Mouse (Mus musculus) T-cell, adult 2 months (primary cell): ENCODE results near the gene Cd1d1.
A peak's percentile ranks its signal among the peaks of the same experiment; 100 is the strongest.
"Not testable (repeated sequence)": the region's sequence is repeated elsewhere in the genome, so short reads cannot be mapped to it uniquely, and the experiment has no call there.

ENCODE experiments used
- DNase-seq: peaks from one replicate; pipeline ENCODE4 v3.0.0; 2022; ENCODE audit warnings: low spot score

Gene Cd1d1

GRCm38 (mm10) chr3:86999415-86999740, at the start of gene Cd1d1:
TSS of gene Cd1d1 (minus strand) at chr3:86999441.
- DNase-seq, result no peak

- DNase-seq, result no peak
Measured at GRCm38 (mm10) chr3:87047801-87048200, 48.6 kb upstream of the Cd1d1 start.

DNA sequence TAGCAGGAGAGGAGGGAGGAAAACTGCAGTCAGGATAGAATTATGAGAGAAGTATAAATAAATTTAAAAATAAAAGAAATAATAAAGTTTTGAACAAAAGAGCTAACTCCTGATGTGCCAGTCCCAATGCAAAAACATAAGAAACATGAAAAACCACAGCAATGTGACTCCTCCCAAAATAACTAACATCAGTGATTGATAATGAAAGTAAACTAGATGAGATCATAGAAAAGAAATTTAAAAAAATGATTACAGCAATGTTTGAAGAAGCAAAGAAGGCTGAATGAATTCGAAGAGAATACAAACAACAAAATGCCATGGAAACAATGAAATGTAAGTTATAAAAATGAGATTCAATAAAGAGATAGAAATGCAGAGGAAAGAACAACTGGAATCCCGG, 42.5 kb upstream of the Cd1d1 start:
- DNase-seq, result no peak

DNA sequence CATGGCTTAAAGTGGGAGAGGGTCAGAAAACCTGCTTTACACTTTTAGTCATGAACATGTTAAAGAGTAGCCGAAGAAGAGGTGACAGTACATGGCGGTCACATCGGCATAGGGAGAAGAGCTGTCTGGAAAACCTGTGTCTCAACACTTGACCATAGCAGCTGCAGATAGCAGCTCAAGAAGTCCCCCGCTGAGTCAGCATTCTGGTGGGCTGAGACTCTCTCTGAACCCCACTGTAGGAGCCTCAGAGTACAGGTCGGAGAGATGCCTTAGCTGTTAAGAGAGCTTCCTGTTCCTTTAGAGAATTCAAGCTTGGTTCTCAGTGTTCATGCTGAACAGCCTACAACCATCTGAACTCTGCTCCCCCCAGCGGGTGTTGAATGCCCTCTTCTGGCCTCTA, 39.3 kb upstream of the Cd1d1 start:
- DNase-seq, result no peak

GRCm38 (mm10) chr3:87034061-87034460, 34.8 kb upstream of the Cd1d1 start:
- DNase-seq, result no peak

DNA sequence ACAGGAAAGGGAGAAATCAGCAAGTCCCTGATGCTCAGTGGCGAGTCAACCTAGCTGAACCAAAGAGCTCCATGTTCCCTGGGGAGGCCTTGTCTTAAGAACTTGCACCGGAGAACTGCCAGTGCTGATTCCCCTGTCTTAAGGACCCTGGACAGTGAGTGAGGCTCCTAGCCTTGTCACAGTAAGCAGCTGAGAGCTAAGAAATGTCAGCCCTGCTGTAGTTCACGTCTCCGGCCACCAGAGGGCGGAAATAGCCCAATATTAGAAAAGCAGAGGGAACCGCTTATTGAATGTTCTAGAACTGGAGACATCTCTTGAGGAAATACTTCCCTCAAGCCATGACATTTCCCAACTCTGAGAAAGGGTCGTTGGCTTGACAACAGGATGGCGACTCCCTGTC, 34.1 kb upstream of the Cd1d1 start:
- DNase-seq, result peak; percentile 41

- DNase-seq, result peak; percentile 27
Measured at GRCm38 (mm10) chr3:87030855-87031254, 31.6 kb upstream of the Cd1d1 start.

GRCm38 (mm10) chr3:87017707-87018106, 18.5 kb upstream of the Cd1d1 start:
- no peak for DNase-seq

- no peak for DNase-seq
Measured at GRCm38 (mm10) chr3:87017001-87017400, 17.8 kb upstream of the Cd1d1 start.

GRCm38 (mm10) chr3:87015931-87016330, 16.7 kb upstream of the Cd1d1 start:
- DNase-seq, result no peak

DNA sequence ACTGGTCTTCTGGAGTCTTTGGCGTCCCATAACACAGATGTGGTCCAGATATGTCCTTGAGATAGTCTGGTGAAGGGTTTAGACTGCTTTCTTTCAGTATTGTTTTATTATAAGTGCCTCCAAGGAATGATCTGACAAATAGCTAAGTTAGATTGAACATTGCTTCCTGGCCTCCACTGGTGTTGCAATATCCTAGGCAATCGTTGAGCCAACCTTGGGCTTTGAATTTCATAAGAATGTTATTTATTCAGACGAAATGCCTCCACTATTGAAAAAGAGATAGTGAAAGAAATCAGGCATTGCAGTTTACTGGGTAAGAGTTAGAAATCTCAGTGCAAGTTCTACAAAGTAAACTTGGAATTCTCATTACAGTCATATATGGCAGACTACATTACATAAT, 13.2 kb upstream of the Cd1d1 start:
- not testable (repeated sequence) for DNase-seq

DNA sequence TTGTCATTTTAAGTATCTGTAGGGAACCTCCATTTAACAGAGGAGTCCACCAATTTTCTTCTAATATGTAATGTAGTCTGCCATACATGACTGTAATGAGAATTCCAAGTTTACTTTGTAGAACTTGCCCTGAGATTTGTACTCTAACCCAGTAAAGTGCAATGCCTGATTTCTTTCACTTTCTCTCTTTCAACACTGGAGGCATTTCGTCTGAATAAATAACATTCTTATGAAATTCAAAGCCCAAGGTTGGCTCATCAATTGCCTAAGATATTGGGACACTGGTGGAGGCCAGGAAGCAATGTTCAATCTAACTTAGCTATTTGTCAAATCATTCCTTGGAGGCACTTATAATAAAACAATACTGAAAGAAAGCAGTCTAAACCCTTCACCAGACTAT, 9.0 kb upstream of the Cd1d1 start:
- DNase-seq, result not testable (repeated sequence)

GRCm38 (mm10) chr3:87000676-87001075, 1.4 kb upstream of the Cd1d1 start:
- no peak for DNase-seq

DNA sequence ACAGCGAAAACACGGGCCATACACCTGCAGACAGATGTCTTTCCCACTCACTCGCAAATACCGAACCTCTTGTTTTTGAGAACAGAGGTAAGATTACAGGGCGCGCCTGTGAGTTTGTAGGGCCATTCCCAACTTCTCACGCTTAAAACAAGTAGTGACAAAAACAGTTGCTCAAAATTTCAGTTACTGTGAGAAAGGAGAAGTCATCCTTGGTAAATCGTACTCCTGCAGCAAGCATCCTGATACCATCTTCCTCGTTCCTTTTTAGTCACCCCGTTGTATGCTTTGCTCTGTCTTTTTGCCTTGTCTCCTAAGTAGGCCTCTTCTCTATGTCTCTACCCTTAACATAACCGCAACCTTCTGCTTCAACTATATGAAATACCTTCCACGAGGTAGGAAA, 810 bp upstream of the Cd1d1 start:
- no peak for DNase-seq

DNA sequence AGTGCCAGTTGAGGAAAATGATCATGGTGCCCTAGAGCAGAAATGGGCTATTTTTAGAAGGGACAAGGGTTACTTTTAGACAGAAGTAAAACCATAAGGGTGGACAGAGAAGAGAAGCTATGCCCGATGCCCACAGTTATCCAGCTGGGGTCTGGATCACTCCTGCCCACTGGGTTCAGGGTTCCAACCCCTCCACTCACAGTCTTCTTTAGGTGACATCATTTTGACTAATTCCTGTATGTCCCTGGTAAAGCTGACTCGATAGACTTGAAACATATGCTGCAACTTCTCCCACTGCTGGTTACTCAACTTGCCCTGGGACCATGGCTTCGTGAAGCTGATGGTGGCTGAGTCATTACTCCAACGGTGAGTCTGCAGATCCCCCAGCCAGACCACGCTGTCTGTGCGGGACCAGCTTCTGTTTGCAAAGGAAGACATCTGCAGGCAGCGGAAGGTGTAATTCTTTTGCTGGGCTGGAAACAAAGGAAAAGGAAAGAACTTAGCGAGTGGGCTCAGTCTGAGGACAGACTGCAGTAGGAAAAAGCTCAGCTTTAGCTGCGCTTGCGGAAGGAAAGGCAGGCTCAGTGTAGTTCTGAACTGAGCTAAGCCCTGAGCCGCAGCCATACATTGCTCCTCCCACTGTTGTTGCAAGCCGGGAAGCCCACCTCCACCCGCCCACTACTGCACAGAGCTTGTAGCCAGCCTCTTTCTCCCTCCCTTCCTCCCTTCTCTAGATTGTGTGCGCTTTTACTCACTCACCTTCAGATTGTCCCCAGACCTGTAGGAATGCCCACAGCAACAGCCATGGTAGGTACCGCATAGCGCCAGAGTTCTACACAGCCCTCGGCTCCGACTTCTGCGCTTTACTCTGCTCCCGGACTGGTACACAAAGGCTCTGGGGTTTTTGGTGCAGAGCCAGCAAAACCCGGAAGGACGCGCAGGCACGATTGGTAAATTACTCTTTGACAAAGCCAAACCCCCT, 517 bp downstream of the Cd1d1 start:
- peak; percentile 85 for DNase-seq

DNA sequence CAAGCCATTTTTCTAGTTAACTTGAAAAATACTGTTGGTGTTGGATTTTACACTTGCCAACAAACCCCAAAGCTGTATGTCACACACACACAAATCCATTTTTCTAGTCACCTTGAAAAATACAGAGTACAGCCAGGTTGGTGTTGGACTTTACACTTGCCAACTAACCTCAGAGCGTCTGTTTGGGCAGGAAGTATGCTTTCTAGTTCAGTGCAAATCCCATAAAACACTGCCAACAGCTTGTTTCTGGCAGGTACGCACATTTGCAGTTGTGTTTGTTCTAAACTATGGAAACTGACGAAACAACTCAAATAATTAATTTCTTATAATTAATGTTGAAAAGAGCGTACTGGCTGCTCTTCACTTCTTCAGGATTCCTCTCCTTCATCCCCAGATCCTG, 3.1 kb downstream of the Cd1d1 start:
- DNase-seq, result no peak

DNA sequence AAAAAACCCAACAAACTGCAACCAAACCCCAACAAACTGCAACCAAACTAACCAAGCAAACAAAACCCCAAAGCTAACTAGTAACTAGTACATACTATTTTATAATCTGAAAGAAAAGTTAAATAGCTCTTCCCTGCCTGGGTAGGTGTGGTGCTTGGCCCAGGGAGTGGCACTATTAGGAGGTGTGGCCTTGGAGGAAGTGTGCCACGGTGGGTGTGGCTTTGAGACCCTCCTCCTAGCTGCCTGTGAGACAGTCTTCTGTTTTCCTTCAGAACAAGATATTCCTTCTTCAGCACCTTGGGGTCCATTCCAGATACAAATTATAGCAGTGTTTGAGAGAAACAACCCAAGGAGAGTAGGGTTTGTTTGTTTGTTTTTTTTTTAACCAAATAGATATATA, 3.9 kb downstream of the Cd1d1 start:
- no peak for DNase-seq

DNA sequence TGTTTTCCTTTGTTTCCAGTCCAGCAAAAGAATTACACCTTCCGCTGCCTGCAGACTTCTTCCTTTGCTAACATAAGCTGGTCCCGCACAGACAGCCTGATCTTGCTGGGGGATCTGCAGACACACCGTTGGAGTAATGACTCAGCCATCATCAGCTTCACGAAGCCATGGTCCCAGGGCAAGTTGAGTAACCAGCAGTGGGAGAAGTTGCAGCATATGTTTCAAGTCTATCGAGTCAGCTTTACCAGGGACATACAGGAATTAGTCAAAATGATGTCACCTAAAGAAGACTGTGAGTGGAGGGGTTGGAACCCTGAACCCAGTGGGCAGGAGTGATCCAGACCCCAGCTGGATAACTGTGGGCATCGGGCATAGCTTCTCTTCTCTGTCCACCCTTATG, 12.3 kb downstream of the Cd1d1 start:
- DNase-seq, result not testable (repeated sequence)

GRCm38 (mm10) chr3:86986490-86986889, 12.8 kb downstream of the Cd1d1 start:
- DNase-seq, result peak; percentile 17

DNA sequence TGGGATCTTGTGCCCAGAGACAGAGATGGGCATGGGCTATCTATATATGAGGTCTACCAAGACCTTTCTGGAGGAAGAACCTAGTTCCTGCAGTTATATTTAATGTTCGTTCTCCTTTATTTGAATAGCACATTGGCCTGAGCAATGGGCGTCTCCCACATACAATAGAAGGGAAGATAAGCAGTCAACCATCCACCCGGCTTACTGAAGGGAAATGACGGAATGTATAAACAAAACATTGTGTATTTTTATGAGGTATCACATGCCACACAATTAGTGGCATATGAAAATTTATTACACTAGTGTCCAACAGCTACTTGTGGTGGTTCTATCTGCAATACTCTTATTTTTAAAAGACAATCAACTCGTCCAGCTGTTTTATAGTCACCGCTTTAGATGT, 15.9 kb downstream of the Cd1d1 start:
- DNase-seq, result no peak

GRCm38 (mm10) chr3:86976546-86976945, 22.7 kb downstream of the Cd1d1 start:
- peak; percentile 66 for DNase-seq

DNA sequence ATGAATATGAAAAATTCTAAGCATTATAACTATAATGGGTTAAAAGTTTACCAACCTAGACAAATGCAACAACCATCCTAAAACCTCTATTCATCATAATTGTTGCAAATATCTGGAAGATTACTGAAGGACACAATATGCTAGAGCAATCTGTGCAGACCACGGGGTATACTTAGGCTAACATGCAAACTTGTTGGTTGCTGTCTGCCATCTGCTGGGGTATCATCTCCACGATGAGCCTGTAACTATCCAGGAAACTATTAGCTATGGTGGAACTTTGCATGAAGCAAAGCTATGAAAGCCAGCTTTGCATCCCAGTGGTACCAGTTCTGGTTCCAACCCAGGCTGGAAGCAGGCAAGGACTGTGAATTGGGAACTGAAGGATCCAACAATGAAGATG, 24.1 kb downstream of the Cd1d1 start:
- DNase-seq, result no peak

DNA sequence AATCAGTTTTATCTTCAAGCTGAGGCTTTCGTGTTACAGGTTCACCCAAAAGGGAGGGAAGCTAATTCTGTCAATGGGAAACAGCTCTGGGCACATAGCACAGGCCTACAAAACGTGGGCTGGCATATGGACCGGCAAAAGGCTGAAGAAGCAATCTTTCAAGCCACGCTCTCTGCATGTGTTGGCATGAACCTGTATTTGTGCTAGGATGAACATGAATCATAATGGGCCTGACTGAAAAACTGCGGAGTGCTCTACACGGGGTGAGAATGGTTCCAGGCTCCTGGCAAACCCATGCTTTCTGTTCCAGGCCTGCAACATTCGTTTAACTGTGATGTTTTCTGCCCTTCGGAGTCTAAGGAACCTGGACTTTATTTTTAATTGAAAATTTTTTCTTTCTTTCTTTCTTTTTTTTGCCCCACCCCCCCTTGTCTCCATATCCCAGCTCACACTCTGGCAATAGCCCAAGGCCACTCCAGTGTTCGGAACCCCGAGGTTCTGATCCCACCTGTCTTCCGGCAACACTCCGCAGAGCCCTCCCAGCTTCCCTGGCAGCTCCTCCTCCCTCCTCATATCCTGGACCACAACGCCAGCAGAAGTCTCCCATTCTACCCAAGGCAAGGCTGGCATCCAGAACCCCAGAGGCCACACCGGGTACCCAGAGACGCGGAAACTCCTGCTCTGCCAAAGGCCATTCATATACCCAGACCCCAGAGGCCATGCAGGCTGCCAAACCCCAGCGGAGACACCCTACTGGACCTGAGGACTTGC, 36.4 kb downstream of the Cd1d1 start:
- DNase-seq, result no peak

DNA sequence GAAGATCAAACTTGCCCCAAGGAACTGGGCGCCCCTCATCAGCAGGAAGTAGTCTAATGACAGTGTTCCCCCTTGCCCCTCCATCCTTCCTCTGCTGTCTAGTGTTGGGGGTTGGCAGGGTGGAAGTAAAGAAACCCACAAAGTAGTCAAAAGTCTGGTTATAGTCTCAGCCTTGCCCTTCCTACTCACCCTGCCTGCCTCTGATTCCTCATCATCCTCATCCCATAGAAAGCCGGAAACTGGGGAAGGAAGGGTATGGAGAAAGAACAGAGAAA, 37.9 kb downstream of the Cd1d1 start:
- peak; percentile 31 for DNase-seq
